Mouse (Mus musculus) megakaryocyte, embryonic 14.5 days (primary cell): ENCODE measurements at regions not wholly inside any gene's neighbourhood (a gene's known extent, or its start where the extent isn't known, plus 50 kb on each side); places are given as distances from the start of the nearest gene placed in this dataset.

Source experiments
- H3K27me3 ChIP-seq: replicated peaks from 2 replicates; pipeline ENCODE3; 2012; ENCODE audit warnings: inconsistent platforms
- H3K36me3 ChIP-seq: replicated peaks from 2 replicates; pipeline ENCODE3; 2012; ENCODE audit warnings: low read length, inconsistent platforms, mixed read lengths
- H3K4me1 ChIP-seq: 2 replicates; pipeline ENCODE4 v1.6.1; 2012; ENCODE audit warnings: inconsistent platforms
- H3K4me3 ChIP-seq: replicated peaks from 2 replicates; pipeline ENCODE3; 2012; ENCODE audit warnings: moderate library complexity, mild to moderate bottlenecking, inconsistent platforms
- H3K9me3 ChIP-seq: 2 replicates; pipeline ENCODE4 v1.6.1; 2012; ENCODE audit warnings: inconsistent platforms
- FLI1 ChIP-seq: IDR thresholded peaks from 2 replicates; pipeline ENCODE4 v1.6.1; 2012; ENCODE audit warnings: low read length, inconsistent platforms, mixed read lengths
- GATA1 ChIP-seq: IDR thresholded peaks from 3 replicates; pipeline ENCODE4 v1.6.1; 2012; ENCODE audit warnings: mixed read lengths, low read length, inconsistent platforms, borderline replicate concordance

DNA sequence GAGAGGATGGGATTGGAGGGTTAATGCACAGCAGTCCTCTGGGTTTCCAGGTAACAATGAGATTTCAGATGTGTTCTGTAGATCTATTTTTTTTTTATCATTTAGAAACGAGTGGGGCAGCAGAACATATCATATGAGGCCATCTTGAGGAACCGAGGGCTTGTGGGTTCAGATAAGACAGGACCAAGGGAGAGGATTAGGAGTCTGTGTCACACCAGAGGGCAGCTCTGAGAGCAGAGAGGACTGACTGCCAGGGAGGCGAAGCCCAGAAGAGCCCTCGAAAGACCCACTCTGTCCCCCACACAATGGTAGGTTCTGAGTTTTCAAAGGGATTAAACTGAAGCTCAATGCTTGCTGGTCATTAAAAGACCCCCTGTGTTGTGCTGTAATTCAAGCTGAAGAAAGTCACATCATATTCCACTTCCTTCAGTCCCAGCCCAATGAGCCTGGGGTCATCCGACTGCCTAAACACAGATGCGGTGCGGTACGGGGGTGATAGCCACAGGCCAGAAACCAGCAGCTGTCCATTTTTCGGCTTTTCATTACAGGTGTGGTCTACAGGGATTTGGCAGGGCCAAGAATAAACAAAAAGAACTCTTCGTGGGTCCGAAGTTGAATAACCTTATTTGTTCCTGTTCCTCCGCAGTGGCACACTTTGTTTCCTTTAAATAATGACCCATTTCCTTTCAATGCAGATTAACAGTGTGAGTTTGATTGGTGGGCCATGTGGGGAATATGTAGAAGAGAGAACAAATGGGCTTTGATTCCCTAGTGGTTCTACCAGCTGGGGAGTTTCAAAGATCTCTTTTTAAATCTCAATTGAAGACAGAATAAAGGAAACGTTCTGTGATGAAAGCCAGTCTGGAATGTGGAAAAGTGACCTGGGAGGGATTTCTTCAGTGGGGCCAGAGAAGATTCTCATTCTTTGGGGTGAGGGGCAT lies 234.5 kb downstream of the Sec16b start:
- peaks cover 50% of the 10 kb centered on the region for H3K9me3 ChIP-seq
- H3K36me3 ChIP-seq = no peaks in the 10 kb centered on the region
- no peak overlapping the region for H3K4me3 ChIP-seq
- H3K4me1 ChIP-seq = no peaks in the 10 kb centered on the region
- TF ChIP-seq GATA1 = no peak
- no peak for TF ChIP-seq FLI1
- H3K27me3 ChIP-seq = no peaks in the 10 kb centered on the region

DNA sequence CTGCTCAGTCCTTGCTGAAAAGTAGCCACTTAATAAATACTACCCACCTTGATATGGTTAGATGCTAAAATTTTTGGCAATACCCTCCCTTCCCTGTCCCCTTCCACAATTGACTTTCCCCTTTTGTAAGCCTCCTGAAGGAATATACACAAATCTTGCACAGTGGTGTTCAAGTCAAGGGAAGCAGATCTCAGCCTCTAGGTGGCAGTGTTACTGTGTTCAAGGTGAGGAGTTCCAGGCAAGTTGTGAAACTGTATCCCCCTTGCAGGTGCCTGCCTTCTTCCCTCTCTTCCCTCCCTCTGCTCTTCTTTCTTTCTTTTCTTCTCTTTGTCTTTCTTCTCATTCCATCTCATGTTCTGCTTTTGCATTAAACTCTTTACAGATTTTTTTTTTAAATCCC lies 239.1 kb downstream of the Sec16b start:
- no peaks in the 10 kb centered on the region for H3K36me3 ChIP-seq
- H3K4me3 ChIP-seq = no peak overlapping the region
- no peak for TF ChIP-seq FLI1
- no peak for TF ChIP-seq GATA1

DNA sequence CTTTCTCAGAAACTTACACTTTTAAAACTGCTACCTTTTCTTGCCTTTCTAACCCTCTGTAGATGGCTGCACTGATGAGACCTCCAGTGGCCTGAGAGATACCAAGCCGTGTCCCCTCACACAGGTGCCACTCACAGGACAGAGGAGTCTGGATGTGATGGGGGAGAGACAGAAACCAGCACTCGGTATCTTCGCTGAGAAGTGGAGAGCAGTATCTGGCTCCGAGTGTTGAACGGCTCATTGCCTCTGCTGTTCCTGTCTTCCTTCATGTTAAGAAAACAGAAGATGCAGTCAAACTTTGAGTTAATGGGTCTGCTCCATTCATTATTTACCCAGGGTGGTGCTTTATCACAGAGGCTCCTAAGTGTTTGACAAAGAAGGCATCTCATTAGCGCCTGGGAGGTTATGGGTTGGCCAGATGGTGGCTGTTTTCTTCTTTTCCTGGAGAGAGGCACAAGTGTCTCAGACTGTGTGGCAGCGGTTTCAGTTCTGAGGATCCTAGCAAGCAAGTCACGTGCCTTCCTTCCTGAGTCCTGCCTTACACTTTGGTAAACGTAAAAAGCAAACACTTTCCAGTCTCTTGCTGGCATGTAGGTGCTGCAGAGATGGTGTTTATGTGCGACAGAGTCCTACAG lies 248.6 kb downstream of the Sec16b start:
- no peaks in the 10 kb centered on the region for H3K27me3 ChIP-seq
- TF ChIP-seq GATA1 (no peak), FLI1 (no peak)
- peaks cover 16% of the 10 kb centered on the region for H3K9me3 ChIP-seq
- no peaks in the 10 kb centered on the region for H3K4me1 ChIP-seq
- no peaks in the 10 kb centered on the region for H3K36me3 ChIP-seq
- no peak overlapping the region for H3K4me3 ChIP-seq

More for the DNA sequence above, 239.1 kb downstream of the Sec16b start:
- no peaks in the 10 kb centered on the region for H3K27me3 ChIP-seq
- H3K9me3 ChIP-seq = peaks cover 37% of the 10 kb centered on the region
- no peaks in the 10 kb centered on the region for H3K4me1 ChIP-seq

DNA sequence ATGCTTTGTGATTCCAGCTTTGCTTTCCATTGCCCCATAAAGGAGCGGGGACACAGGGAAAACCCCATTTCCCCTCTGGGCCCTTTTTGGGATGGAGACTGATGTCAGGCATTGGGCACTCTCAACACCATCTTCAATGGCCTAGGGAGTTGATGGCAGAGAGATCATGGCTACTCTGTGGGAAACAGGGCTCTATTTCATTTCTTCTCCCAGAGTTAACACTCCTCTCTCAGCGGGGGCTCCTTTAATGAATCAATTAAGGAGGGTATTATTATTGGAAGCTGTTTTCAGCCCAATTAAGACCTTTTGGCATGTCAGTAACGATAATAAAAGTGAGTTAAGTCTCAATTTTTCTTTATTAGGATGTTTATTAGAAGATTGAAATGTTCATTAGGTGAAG lies 250.4 kb downstream of the Sec16b start:
- no peaks in the 10 kb centered on the region for H3K36me3 ChIP-seq
- no peak for TF ChIP-seq GATA1
- TF ChIP-seq FLI1 = no peak
- no peaks in the 10 kb centered on the region for H3K27me3 ChIP-seq
- peaks cover 16% of the 10 kb centered on the region for H3K9me3 ChIP-seq
- no peaks in the 10 kb centered on the region for H3K4me1 ChIP-seq
- H3K4me3 ChIP-seq = no peak overlapping the region

DNA sequence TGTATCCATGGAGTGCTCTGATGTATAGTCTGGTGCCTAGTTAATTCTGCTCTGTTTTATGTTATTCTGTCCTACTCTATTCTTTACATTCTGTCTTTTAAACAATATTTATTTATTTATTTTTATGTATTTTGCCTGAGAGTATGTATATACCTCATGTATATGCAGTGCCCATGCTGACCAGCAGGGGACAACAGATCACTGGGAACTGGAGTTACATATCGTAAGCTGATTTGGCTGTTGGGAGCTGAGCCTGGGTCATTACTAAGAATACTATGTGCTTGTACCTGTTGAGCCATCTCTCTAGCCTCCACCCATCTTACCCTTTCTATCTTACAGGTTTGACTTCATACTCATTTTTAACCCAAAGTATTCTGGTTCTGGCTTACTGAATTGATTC lies 251.8 kb downstream of the Sec16b start:
- Histone ChIP-seq H3K36me3 (no peaks in the 10 kb centered on the region), H3K27me3 (no peaks in the 10 kb centered on the region), H3K4me1 (no peaks in the 10 kb centered on the region), H3K4me3 (no peak overlapping the region), H3K9me3 (peaks cover 20% of the 10 kb centered on the region)
- TF ChIP-seq GATA1 = no peak
- no peak for TF ChIP-seq FLI1

DNA sequence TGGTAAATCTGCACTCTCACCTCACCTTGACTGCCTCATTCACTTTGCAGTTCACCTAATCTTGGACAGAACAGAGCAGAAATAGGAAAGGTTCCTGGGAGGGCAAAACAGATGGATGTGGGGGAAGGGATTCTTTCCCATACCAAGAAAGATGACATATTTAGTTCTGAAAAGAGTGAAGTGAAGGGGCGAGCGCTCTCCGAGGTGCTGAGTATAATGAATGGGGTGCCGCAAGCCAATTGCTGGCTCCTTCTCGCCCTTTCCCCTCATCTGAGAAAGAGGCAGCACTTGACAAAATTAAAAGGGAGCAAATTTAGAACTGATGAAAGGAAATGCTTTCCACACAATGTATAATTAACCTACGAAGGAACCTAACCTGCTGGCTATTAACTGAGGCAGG lies 261.7 kb downstream of the Sec16b start:
- TF ChIP-seq FLI1 = no peak
- TF ChIP-seq GATA1 = no peak
- Histone ChIP-seq H3K4me3 (no peak overlapping the region), H3K27me3 (no peaks in the 10 kb centered on the region), H3K36me3 (no peaks in the 10 kb centered on the region), H3K9me3 (peaks cover 35% of the 10 kb centered on the region), H3K4me1 (no peaks in the 10 kb centered on the region)

DNA sequence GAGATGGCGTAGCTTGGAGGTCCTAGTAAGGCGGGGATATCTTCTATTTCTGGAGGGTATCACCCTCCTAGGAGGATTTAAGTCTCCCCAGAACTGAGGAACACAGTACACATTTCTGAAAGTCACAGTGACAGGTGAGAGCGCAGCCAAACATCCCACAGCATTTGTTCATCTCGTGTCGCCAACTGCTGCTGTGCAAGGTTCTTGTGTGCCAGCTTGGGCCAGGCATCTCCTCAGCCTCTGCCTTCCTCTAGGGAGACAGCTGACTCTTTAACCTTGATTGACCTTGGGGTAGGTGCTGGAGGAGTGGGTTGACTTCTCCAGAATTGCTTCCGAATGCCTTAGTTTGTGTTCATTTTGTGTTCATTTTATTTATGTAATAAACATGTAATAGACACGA lies 291.2 kb downstream of the Sec16b start:
- Histone ChIP-seq H3K4me1 (no peaks in the 10 kb centered on the region), H3K27me3 (no peaks in the 10 kb centered on the region), H3K4me3 (peak overlapping the region; percentile 26), H3K9me3 (peaks cover 44% of the 10 kb centered on the region), H3K36me3 (no peaks in the 10 kb centered on the region)
- TF ChIP-seq GATA1 (no peak), FLI1 (no peak)

DNA sequence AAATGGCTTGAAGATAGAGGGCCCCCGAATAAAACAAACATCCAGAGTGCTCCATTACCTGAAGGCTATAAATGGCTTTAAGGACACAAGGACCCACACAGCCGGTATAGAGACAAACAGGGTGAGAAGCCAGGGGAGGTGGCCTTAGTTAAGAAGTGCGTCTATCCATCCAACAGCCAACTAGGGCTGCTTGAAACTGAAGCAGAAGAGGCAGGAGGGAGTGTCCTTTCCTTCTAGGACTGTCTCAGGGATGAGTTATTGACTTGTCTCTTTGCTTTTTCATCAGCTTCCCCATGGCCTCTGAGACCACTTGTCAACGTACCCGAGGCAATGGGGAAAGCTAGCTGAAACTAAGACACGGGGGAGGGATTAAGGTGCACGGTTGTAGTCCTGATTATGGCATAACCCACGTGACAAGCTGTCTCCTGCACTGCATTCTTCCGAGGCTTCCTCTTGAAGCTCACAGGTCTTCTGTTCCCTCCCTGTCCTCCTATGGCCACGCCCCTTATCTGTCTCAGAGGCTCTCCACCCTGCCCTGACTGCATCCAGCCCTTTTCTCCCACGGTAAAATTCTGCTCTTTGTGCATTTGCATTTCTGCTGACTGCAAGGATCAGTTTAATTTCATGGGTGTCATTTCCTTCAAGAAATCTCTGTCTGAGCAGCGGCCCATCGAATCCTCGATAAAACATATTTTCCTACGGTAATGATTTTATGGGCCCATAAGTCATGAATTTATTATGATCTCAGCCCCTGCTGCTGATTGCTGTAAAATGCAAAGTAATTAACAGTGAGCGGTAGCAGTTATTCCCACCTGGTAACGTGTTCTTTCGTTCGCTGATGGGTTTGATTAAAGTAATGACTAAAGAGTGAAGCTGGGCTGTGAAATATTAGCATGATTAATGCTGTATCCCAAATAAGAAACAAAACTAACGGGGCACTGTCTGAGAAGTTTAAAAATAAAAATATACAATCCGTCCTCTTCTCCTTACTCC lies 292.3 kb downstream of the Sec16b start:
- no peak for TF ChIP-seq FLI1
- no peak for TF ChIP-seq GATA1

DNA sequence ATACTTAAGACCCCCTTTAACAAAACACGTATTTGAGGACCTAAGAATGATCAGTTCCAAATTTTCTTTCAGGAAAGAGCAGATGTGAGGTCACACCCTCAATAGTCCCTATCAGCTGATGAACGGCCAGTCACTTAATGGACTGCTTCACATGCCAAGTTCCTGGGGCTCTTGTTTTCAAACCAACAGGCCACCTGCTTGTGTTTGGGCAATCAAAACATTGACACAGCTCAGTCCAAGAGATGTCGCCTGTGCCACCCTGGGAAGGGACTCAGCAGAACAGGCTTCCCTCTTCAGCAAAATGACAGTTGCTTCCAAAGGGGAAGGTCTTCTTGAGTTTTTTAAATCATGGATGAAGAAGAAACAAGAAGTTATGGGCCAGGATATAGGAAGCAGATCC lies 294.6 kb downstream of the Sec16b start:
- TF ChIP-seq GATA1 (no peak), FLI1 (no peak)
- Histone ChIP-seq H3K4me1 (no peaks in the 10 kb centered on the region), H3K36me3 (no peaks in the 10 kb centered on the region)

More for the DNA sequence above, 292.3 kb downstream of the Sec16b start:
- Histone ChIP-seq H3K4me3 (no peak overlapping the region), H3K36me3 (no peaks in the 10 kb centered on the region), H3K27me3 (no peaks in the 10 kb centered on the region), H3K4me1 (no peaks in the 10 kb centered on the region), H3K9me3 (peaks cover 44% of the 10 kb centered on the region)

More for the DNA sequence above, 294.6 kb downstream of the Sec16b start:
- no peaks in the 10 kb centered on the region for H3K27me3 ChIP-seq
- no peak overlapping the region for H3K4me3 ChIP-seq
- peaks cover 47% of the 10 kb centered on the region for H3K9me3 ChIP-seq
